Mouse (Mus musculus) hindbrain, embryonic 11.5 days (tissue): Measurements from ENCODE around the gene Mcrip2. TPM values are rescaled to one million over a fixed set of nuclear protein-coding genes. Genes with fewer than 3 reads are reported as not detected.

Experiments used
- ATAC-seq: fragments of 200-750 bp; cut with Nextera tagmentation; 2 replicates; pipeline ENCODE4 v1.8.0; 2017; ENCODE audit warnings: mild to moderate bottlenecking, moderate TSS enrichment, moderate library complexity; ENCODE audit not compliant: low FRiP score
- DNase-seq: peaks from one replicate; pipeline ENCODE4 v3.0.0-alpha.2; 2015; ENCODE audit warnings: low spot score
- H3K27ac ChIP-seq: fragments of 300-500 bp; sonication (generic); 2 replicates; pipeline ENCODE4 v1.5.1; 2014; ENCODE audit warnings: mild to moderate bottlenecking, low read depth, low read length
- H3K27me3 ChIP-seq: fragments of 300-500 bp; sonication (generic); 2 replicates; pipeline ENCODE4 v1.6.1; 2014; ENCODE audit warnings: mild to moderate bottlenecking, low read length, moderate library complexity, mixed read lengths; ENCODE audit not compliant: control insufficient read depth, insufficient read depth
- H3K36me3 ChIP-seq: fragments of 300-500 bp; sonication (generic); 2 replicates; pipeline ENCODE4 v1.6.1; 2014; ENCODE audit warnings: mild to moderate bottlenecking, low read length, moderate library complexity, mixed read lengths; ENCODE audit not compliant: control insufficient read depth, insufficient read depth
- H3K4me1 ChIP-seq: fragments of 300-500 bp; sonication (generic); replicated peaks from 2 replicates; pipeline ENCODE4 v1.6.1; 2014; ENCODE audit warnings: low read length, mixed read lengths; ENCODE audit not compliant: control insufficient read depth, insufficient read depth
- H3K4me2 ChIP-seq: fragments of 300-500 bp; sonication (generic); replicated peaks from 2 replicates; pipeline ENCODE4 v1.6.1; 2014; ENCODE audit warnings: mild to moderate bottlenecking, low read depth, low read length
- H3K4me3 ChIP-seq: fragments of 300-500 bp; sonication (generic); 2 replicates; pipeline ENCODE4 v1.5.1; 2014; ENCODE audit warnings: low read depth, low read length
- H3K9ac ChIP-seq: fragments of 300-500 bp; sonication (generic); 2 replicates; pipeline ENCODE4 v1.6.1; 2014; ENCODE audit warnings: low read depth, low read length
- H3K9me3 ChIP-seq: fragments of 300-500 bp; sonication (generic); 2 replicates; pipeline ENCODE4 v1.6.1; 2016; ENCODE audit warnings: low read length; ENCODE audit not compliant: control insufficient read depth
- WGBS: fragments of 180-500 bp; shearing (Covaris S2); extraction: QIAGEN DNeasy Blood & Tissue Kit; methylation state at CpG from one replicate; pipeline ENCODE4 v1.1.7; 2014; 5-methylcytosine and 5-hydroxymethylcytosine counted together
- polyA plus RNA-seq: library from polyadenylated mRNA; unstranded; fragments of >200 nt; fragmentation: Nextera tagmentation; extraction: Ambion mirVana; gene quantifications from 2 replicates; pipeline ENCODE4 v1.2.1, GENCODE M21; 2014

Mcrip2 gene
- polyA plus RNA-seq, 1 experiment from 2014 or later = 8.3 TPM

- Histone ChIP-seq H3K4me1 (peaks cover 14% of the 10 kb centered on the region), H3K4me3 (no peak overlapping the region), H3K36me3 (no peaks in the 10 kb centered on the region), H3K9ac (no peak overlapping the region), H3K9me3 (no peaks in the 10 kb centered on the region), H3K4me2 (no peak overlapping the region), H3K27ac (no peak overlapping the region), H3K27me3 (0 out of 2 replicates have a peak, but pooled peaks cover 2% of the 10 kb centered on the region)
- no peak for ATAC-seq
- DNase-seq = no peak
- WGBS = 84% methylated on average over 11 of the region's 11 CpGs
These were observed 3.3 kb downstream of the Mcrip2 start for GRCm38 (mm10) chr17:25865288-25865687.

- ATAC-seq (no peak), DNase-seq (no peak)
- Histone ChIP-seq H3K27me3 (0 out of 2 replicates have a peak, but pooled peaks cover 2% of the 10 kb centered on the region), H3K4me2 (no peak overlapping the region), H3K27ac (no peak overlapping the region), H3K4me1 (peaks cover 16% of the 10 kb centered on the region), H3K9ac (no peak overlapping the region), H3K36me3 (no peaks in the 10 kb centered on the region), H3K4me3 (no peak overlapping the region), H3K9me3 (no peaks in the 10 kb centered on the region)
- 87% methylated on average over 14 of the region's 14 CpGs for WGBS
These were observed 4.3 kb downstream of the Mcrip2 start for GRCm38 (mm10) chr17:25864311-25864710.

- no peak for ATAC-seq
- peaks cover 16% of the 10 kb centered on the region for H3K4me1 ChIP-seq
- 93% methylated on average over 6 of the region's 6 CpGs for WGBS
These were observed 4.9 kb downstream of the Mcrip2 start for GRCm38 (mm10) chr17:25863681-25864080.

GRCm38 (mm10) chr17:25861704-25862612, 6.6 kb downstream of the Mcrip2 start:
- 14% methylated on average over 6 of the region's 6 CpGs for WGBS
- DNase-seq (no peak), ATAC-seq (no peak; the same call in 1 of the 2 replicates)
- H3K36me3 ChIP-seq = no peaks in the 10 kb centered on the region
- no peaks in the 10 kb centered on the region for H3K9me3 ChIP-seq
- peak overlapping the region; percentile 89 for H3K4me2 ChIP-seq
- H3K27me3 ChIP-seq = no peaks in the 10 kb centered on the region
- peak overlapping the region; percentile 80 for H3K9ac ChIP-seq
- peak overlapping the region; percentile 66 for H3K27ac ChIP-seq
- H3K4me1 ChIP-seq = peaks cover 8% of the 10 kb centered on the region
- peak overlapping the region; percentile 49 for H3K4me3 ChIP-seq

More at GRCm38 (mm10) chr17:25863681-25864080, 4.9 kb downstream of the Mcrip2 start:
- no peak for DNase-seq
- no peak overlapping the region for H3K9ac ChIP-seq
- no peaks in the 10 kb centered on the region for H3K9me3 ChIP-seq
- no peak overlapping the region for H3K27ac ChIP-seq
- H3K4me2 ChIP-seq = no peak overlapping the region
- 0 out of 2 replicates have a peak, but pooled peaks cover 2% of the 10 kb centered on the region for H3K27me3 ChIP-seq
- no peaks in the 10 kb centered on the region for H3K36me3 ChIP-seq
- no peak overlapping the region for H3K4me3 ChIP-seq

GRCm38 (mm10) chr17:25860832-25861703, 7.5 kb downstream of the Mcrip2 start, which contains the start of gene Wdr90:
TSS of gene Wdr90 (minus strand) at chr17:25861501.
- H3K9me3 ChIP-seq = no peaks in the 10 kb centered on the region
- peak within 1 kb of the TSS; percentile 49 for H3K4me3 ChIP-seq
- H3K4me2 ChIP-seq = peak within 1 kb of the TSS; percentile 89
- peak within 1 kb of the TSS; percentile 66 for H3K27ac ChIP-seq
- peak within 1 kb of the TSS; percentile 80 for H3K9ac ChIP-seq
- H3K4me1 ChIP-seq = peaks cover 8% of the 10 kb centered on the region
- DNase-seq (peak; percentile 94), ATAC-seq (peak; percentile 93)
- WGBS = 4% methylated on average over 65 of the region's 65 CpGs
- no peaks in the 10 kb centered on the region for H3K36me3 ChIP-seq
- no peaks in the 10 kb centered on the region for H3K27me3 ChIP-seq

GRCm38 (mm10) chr17:25860229-25860628, 8.3 kb downstream of the Mcrip2 start:
- H3K9ac ChIP-seq = peak overlapping the region; percentile 80; the same call in 1 of the 2 replicates
- no peak for DNase-seq
- H3K9me3 ChIP-seq = no peaks in the 10 kb centered on the region
- peaks cover 8% of the 10 kb centered on the region for H3K4me1 ChIP-seq
- ATAC-seq = no peak
- no peaks in the 10 kb centered on the region for H3K36me3 ChIP-seq
- whole genome bisulfite sequencing = 93% methylated on average over 6 of the region's 6 CpGs
- H3K27ac ChIP-seq = no peak overlapping the region
- no peak overlapping the region for H3K4me3 ChIP-seq
- H3K27me3 ChIP-seq = no peaks in the 10 kb centered on the region
- peak overlapping the region; percentile 89; the same call in 1 of the 2 replicates for H3K4me2 ChIP-seq

GRCm38 (mm10) chr17:25844396-25844901, 24.1 kb downstream of the Mcrip2 start, which contains the start of gene Rhot2:
TSS of gene Rhot2 (minus strand) at chr17:25844851.
- WGBS = under 1% methylated on average over 20 of the region's 21 CpGs
- H3K9me3 ChIP-seq = no peaks in the 10 kb centered on the region
- peak within 1 kb of the TSS; percentile 82 for H3K4me3 ChIP-seq
- peak within 1 kb of the TSS; percentile 58; the same call in 1 of the 2 replicates for H3K27ac ChIP-seq
- H3K4me1 ChIP-seq = no peaks in the 10 kb centered on the region; the same call in none of the 2 replicates
- ATAC-seq (peak; percentile 92), DNase-seq (peak; percentile 97)
- H3K27me3 ChIP-seq = no peaks in the 10 kb centered on the region
- H3K36me3 ChIP-seq = peaks cover 18% of the 10 kb centered on the region
- H3K4me2 ChIP-seq = peak within 1 kb of the TSS; percentile 67
- H3K9ac ChIP-seq = peak within 1 kb of the TSS; percentile 72
